ENCODE assay signal across 19 mouse cellular contexts in the genomic region with DNA sequence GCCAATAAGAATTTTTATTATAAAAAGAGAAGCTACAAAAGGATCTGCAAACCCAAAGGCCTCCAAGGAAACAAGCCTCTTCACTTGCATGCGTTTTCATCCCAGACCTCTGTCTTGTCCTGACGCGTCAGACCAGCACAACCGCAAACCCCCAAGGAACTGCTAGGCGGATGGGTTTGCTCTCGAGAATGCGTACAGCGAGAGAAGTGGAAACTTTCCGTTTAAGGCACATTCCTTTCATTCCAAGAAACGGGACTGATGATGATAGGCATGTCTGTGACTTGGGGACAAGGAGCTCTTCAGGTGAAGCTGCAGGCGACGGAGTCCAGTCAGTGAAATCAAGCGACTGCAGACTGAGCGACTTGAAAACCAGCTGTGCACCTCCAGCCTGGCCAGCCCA.
A peak's percentile ranks its signal among the peaks of the same experiment; 100 is the strongest.
DNase-seq lines count a peak whose midpoint lies in the region; ATAC-seq and TF ChIP-seq lines count a peak whose summit lies in the region.
"Had no signal": no experiment of that assay in that cellular context is flagged by ENCODE, and none has a peak within 500 bp of the region (broad histone marks: within the 10 kb centered on the region; RNA-seq: fewer than 3 reads in every experiment).

No protein-coding gene starts in this region.

- peaks cover 0 to 2% of the 10 kb centered on the region in 2 experiments; a peak in 1 of 4 replicates for H3K4me1 ChIP-seq in heart, embryonic 14.5 days (ENCODE audit: control insufficient read depth in 2 of 2, insufficient read depth in 2 of 2, low read length in 2 of 2)
- H3K4me1 ChIP-seq in lung, postnatal 0 days (ENCODE audit: insufficient read depth, low read depth, low read length) = no peaks in the 10 kb centered on the region
- H3K4me1 ChIP-seq: hindbrain, embryonic 13.5 days; kidney, embryonic 15.5 days; midbrain, embryonic 12.5 days had no signal

- no peak for DNase-seq in heart, adult 8-10 months (ENCODE audit: low spot score)
- DNase-seq in lung, postnatal 0 days (ENCODE audit: low spot score) = peak; percentile 9
- DNase-seq in lung, adult 18-20 months = no peak
- peak; percentile 11 for DNase-seq in embryo, embryonic 9.5 days (ENCODE audit: extremely low spot score)
- peak; percentile 30 for DNase-seq in mesoderm, embryonic 11.5 days (ENCODE audit: low read depth, low spot score)
- no peak for DNase-seq in ovary, postnatal 10 days (ENCODE audit: low spot score)
- DNase-seq: adrenal gland, postnatal 10 days; gastrocnemius, adult 2 months; layer of hippocampus, postnatal 36 days; lung, postnatal 36 days; right cerebral cortex, postnatal 4 days; thymus, postnatal 14 days had no signal

- no peak overlapping the region for H3K4me3 ChIP-seq in heart, embryonic 14.5 days (ENCODE audit: control insufficient read depth in 1 of 2, insufficient read depth in 1 of 2, low read depth in 1 of 2, low read length in 2 of 2)
- H3K4me3 ChIP-seq in lung, postnatal 0 days (ENCODE audit: low read depth, low read length) = no peak overlapping the region
- H3K4me3 ChIP-seq: gastrocnemius, adult 2 months; hindbrain, embryonic 13.5 days; kidney, embryonic 15.5 days; midbrain, embryonic 12.5 days had no signal

- H3K9me3 ChIP-seq in heart, embryonic 14.5 days (ENCODE audit: control insufficient read depth, low read length) = 0 out of 2 replicates have a peak, but pooled peaks cover 3% of the 10 kb centered on the region
- H3K9me3 ChIP-seq in lung, postnatal 0 days (ENCODE audit: low read length) = no peaks in the 10 kb centered on the region
- H3K9me3 ChIP-seq: G1E; hindbrain, embryonic 13.5 days; kidney, embryonic 15.5 days; midbrain, embryonic 12.5 days had no signal

- TF ChIP-seq EP300 in lung, postnatal 0 days (IDR thresholded peaks at IDR 0.05) = no peak

- no peaks in the 10 kb centered on the region for H3K27me3 ChIP-seq in heart, embryonic 14.5 days (ENCODE audit: control insufficient read depth, insufficient read depth, low read length)
- no peaks in the 10 kb centered on the region for H3K27me3 ChIP-seq in lung, postnatal 0 days (replicated peaks; ENCODE audit: insufficient read depth, low read length)
- H3K27me3 ChIP-seq: hindbrain, embryonic 13.5 days; kidney, embryonic 15.5 days; midbrain, embryonic 12.5 days had no signal

- no peak overlapping the region for H3K27ac ChIP-seq in heart, embryonic 14.5 days (replicated peaks in 1 of 2; ENCODE audit: control insufficient read depth in 1 of 2, insufficient read depth in 1 of 2, low read depth in 2 of 2, low read length in 2 of 2)
- no peak overlapping the region for H3K27ac ChIP-seq in lung, postnatal 0 days (ENCODE audit: low read length)
- H3K27ac ChIP-seq: gastrocnemius, adult 2 months; hindbrain, embryonic 13.5 days; kidney, embryonic 15.5 days; midbrain, embryonic 12.5 days had no signal

- peak overlapping the region; percentile 46 for H3K4me2 ChIP-seq in heart, embryonic 14.5 days (ENCODE audit: low read length)
- H3K4me2 ChIP-seq in lung, postnatal 0 days (replicated peaks; ENCODE audit: low read depth, low read length) = no peak overlapping the region
- H3K4me2 ChIP-seq: hindbrain, embryonic 13.5 days; kidney, embryonic 15.5 days; liver, embryonic 11.5 days; midbrain, embryonic 12.5 days had no signal

- ATAC-seq in heart, embryonic 14.5 days (ENCODE audit: insufficient number of reproducible peaks, insufficient read depth, low FRiP score, low read depth) = no peak
- ATAC-seq in lung, postnatal 0 days = peak; percentile 40; the same call in 1 of the 2 replicates
- ATAC-seq: forebrain, embryonic 16.5 days had no signal

- 23% methylated on average over 14 of the region's 14 CpGs for WGBS in heart, embryonic 14.5 days
- 26% methylated on average over 14 of the region's 14 CpGs for WGBS in lung, postnatal 0 days

- TF ChIP-seq CTCF in lung, postnatal 0 days (IDR thresholded peaks at IDR 0.05) = no peak

- H3K36me3 ChIP-seq in heart, embryonic 14.5 days (ENCODE audit: control insufficient read depth, insufficient read depth, low read length) = no peaks in the 10 kb centered on the region
- no peaks in the 10 kb centered on the region for H3K36me3 ChIP-seq in lung, postnatal 0 days (ENCODE audit: insufficient read depth, low read length)
- H3K36me3 ChIP-seq: G1E; hindbrain, embryonic 13.5 days; kidney, embryonic 15.5 days; midbrain, embryonic 12.5 days had no signal

- no peak overlapping the region for H3K9ac ChIP-seq in heart, embryonic 14.5 days (ENCODE audit: low read length)
- H3K9ac ChIP-seq in lung, postnatal 0 days (replicated peaks; ENCODE audit: low read depth) = no peak overlapping the region
- H3K9ac ChIP-seq: hindbrain, embryonic 13.5 days; kidney, embryonic 15.5 days; midbrain, embryonic 12.5 days had no signal

Comparison
In these comparisons a context has a peak if more than half of its experiments do, and no peak if none do; other contexts are left out.
1. DNase-seq: peak in lung, postnatal 0 days (single experiment), embryo, embryonic 9.5 days (single experiment) and mesoderm, embryonic 11.5 days (single experiment); none in heart, adult 8-10 months (single experiment), lung, adult 18-20 months (0 of 2) and ovary, postnatal 10 days (single experiment).